Mouse (Mus musculus): ENCODE results near the gene Hs1bp3. TPM values are rescaled to one million over a fixed set of nuclear protein-coding genes. Genes with fewer than 3 reads are reported as not detected.

Hs1bp3 gene
- polyA plus RNA-seq (2017; shearing (Covaris generic)), result 12.1 TPM

DNA sequence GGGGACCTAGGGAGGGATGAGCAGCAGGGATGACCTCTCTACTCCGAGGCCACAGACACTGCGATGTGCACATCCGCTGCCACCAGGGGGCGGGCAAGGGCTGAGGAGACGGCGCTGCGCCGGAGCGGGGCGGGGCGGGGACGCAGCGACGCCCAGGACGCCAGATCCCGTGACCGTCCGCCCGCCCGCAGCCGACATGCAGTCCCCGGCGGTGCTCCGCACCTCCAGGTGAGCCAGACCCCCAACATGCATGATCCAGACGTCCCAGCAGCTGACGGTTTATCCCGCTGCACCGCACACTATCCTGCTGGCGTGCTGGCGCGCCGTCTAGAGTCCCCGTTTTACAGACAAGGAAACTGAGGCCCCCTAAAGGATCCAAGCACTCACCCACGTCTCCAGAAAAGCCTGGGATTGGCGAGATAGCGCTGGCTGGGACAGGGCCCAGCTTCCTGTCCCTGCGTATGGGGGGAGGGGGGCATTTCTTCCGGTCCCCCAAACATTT, at the start of gene Hs1bp3:
Gene Hs1bp3, plus strand, starts transcription at position 163 of the 502 bp plus-strand sequence.

DNA sequence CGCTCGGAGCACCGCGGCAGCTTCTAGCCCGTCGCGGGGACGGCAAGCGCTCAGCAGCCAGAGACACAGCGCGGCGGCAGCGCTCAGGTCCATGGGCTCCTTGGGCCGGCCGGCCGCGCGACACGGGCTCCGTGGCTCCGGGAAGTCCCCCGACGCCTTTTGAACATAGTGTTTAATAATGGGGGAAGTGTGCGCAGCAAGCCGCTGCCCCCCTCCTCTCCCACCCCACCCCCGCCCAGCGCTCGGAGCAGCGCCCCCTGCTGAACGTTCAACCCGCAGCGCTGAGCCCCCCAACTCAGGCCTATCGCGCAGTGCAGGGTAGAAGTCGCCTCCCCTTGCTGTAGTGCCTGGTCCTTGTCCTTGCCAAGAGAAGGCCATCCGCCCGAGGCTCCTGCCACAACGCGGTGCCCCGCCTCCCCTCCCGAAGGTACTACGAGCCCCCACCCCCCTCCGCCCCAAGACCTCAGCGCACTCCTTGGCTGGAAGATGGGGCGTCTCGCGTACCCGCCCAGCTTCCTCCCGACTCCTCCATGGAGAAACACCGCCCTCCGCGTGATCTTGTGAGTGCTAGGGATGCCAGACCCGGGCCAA, 11.3 kb upstream of the Hs1bp3 start, which contains the start of gene Gdf7:
Gene Gdf7, minus strand, starts transcription at position 114 of the 591 bp plus-strand sequence.

Other genes starting within 250 kb of the Hs1bp3 start
- 94.3 TPM for gene Ldah, start 105.3 kb upstream of the Hs1bp3 start, polyA plus RNA-seq (2017; shearing (Covaris generic))
- gene Gdf7, start 11.5 kb upstream of the Hs1bp3 start, polyA plus RNA-seq (2017; shearing (Covaris generic)), result not detected
- 0.34 TPM for gene Rhob, start 186.6 kb downstream of the Hs1bp3 start, polyA plus RNA-seq (2017; shearing (Covaris generic))